Mouse (Mus musculus): ENCODE measurements at regions not wholly inside any gene's neighbourhood (a gene's known extent, or its start where the extent isn't known, plus 50 kb on each side); places are given as distances from the start of the nearest gene placed in this dataset.

GRCm38 (mm10) chr7:83075159-83075952 is 208.2 kb downstream of the Mex3b start:
- TF ChIP-seq CTCF (IDR thresholded peaks at IDR 0.05; ENCODE audit: control insufficient read depth, insufficient read depth, insufficient read length) (no peak), CEBPB (IDR thresholded peaks at IDR 0.05; ENCODE audit: low read depth) (no peak), MAX (IDR thresholded peaks at IDR 0.05) (no peak), USF1 (IDR thresholded peaks at IDR 0.05; ENCODE audit: low read depth) (no peak), MYOG (IDR thresholded peaks at IDR 0.05; ENCODE audit: control insufficient read depth, extremely low read depth, insufficient read length) (no peak)

All from C2C12 (cell line).